Mouse (Mus musculus): ENCODE data around the gene Gna12. TPM values are rescaled to one million over a fixed set of nuclear protein-coding genes. Genes with fewer than 3 reads are reported as not detected.
A peak's percentile ranks its signal among the peaks of the same experiment; 100 is the strongest.

Gna12 gene
- polyA plus RNA-seq, 1 experiment from 2014 or later, result 22.1 TPM

- Histone ChIP-seq H3K4me2 (replicated peaks; ENCODE audit: low read depth, low read length) (no peak overlapping the region), H3K9ac (ENCODE audit: low read depth, low read length) (no peak overlapping the region), H3K27me3 (ENCODE audit: control insufficient read depth, insufficient read depth, low read length) (no peaks in the 10 kb centered on the region), H3K4me1 (ENCODE audit: control insufficient read depth, insufficient read depth, low read length) (peaks cover 28% of the 10 kb centered on the region), H3K4me3 (ENCODE audit: low read length) (no peak overlapping the region), H3K9me3 (ENCODE audit: control insufficient read depth, low read length) (no peaks in the 10 kb centered on the region), H3K27ac (ENCODE audit: low read depth, low read length) (no peak overlapping the region), H3K36me3 (ENCODE audit: control insufficient read depth, insufficient read depth, low read length) (peaks cover 4% of the 10 kb centered on the region)
- 87% methylated on average over 4 of the region's 4 CpGs for WGBS
- no peak for ATAC-seq (ENCODE audit: low FRiP score, low TSS enrichment)
Measured at GRCm38 (mm10) chr5:140766566-140766965, 63.7 kb downstream of the Gna12 start.

DNA sequence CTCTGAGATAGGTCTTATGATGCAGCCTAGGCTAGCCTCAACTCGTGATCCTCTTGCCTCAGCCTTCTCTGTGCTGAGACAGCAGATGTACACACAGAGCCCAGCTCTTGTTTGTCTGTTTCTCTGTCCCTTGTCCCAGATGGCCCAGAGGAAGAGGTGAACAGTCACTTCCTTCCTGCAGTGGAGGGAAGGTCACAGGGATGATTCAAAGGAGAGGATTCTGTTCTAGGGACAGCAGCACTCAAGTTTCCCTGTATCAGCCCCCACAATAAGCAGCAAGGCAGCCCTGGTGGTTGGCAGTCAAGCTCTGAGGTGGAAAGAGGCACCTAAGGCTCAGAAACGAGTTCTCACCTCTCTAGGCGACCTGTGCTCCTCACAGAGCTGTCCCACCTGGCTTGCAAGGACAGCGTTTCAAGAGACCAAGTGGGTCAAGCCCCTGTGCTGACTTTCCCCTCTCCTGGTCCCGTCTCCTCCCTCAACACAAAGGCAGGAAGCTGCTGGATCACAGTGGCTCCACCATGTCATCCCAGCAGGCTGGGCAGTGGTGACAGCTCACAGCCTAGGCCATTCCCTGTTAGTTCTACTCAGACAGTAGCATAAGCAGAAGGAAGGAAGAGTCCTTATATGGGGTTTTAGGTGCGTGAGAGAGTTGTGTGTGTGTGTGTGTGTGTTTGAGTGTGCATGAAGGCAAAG lies 65.2 kb downstream of the Gna12 start:
- ATAC-seq (ENCODE audit: low FRiP score, low TSS enrichment), result no peak
- Histone ChIP-seq H3K9me3 (ENCODE audit: control insufficient read depth, low read length) (no peaks in the 10 kb centered on the region), H3K4me3 (ENCODE audit: low read length) (no peak overlapping the region), H3K9ac (ENCODE audit: low read depth, low read length) (no peak overlapping the region), H3K36me3 (ENCODE audit: control insufficient read depth, insufficient read depth, low read length) (peaks cover 13% of the 10 kb centered on the region), H3K27ac (ENCODE audit: low read depth, low read length) (peak overlapping the region; percentile 66; the same call in 1 of the 2 replicates), H3K4me1 (ENCODE audit: control insufficient read depth, insufficient read depth, low read length) (peaks cover 26% of the 10 kb centered on the region), H3K4me2 (replicated peaks; ENCODE audit: low read depth, low read length) (no peak overlapping the region), H3K27me3 (ENCODE audit: control insufficient read depth, insufficient read depth, low read length) (no peaks in the 10 kb centered on the region)
- 57% methylated on average over 6 of the region's 6 CpGs for WGBS

GRCm38 (mm10) chr5:140762540-140762939 lies 67.7 kb downstream of the Gna12 start:
- Histone ChIP-seq H3K4me2 (replicated peaks; ENCODE audit: low read depth, low read length) (no peak overlapping the region), H3K4me1 (ENCODE audit: control insufficient read depth, insufficient read depth, low read length) (peaks cover 3% of the 10 kb centered on the region), H3K4me3 (ENCODE audit: low read length) (no peak overlapping the region), H3K36me3 (ENCODE audit: control insufficient read depth, insufficient read depth, low read length) (peaks cover 34% of the 10 kb centered on the region), H3K9me3 (ENCODE audit: control insufficient read depth, low read length) (no peaks in the 10 kb centered on the region), H3K27me3 (ENCODE audit: control insufficient read depth, insufficient read depth, low read length) (no peaks in the 10 kb centered on the region), H3K27ac (ENCODE audit: low read depth, low read length) (no peak overlapping the region), H3K9ac (ENCODE audit: low read depth, low read length) (no peak overlapping the region)
- 84% methylated on average over 4 of the region's 4 CpGs for WGBS
- ATAC-seq (ENCODE audit: low FRiP score, low TSS enrichment), result no peak

- ATAC-seq (ENCODE audit: low FRiP score, low TSS enrichment), result peak; percentile 33; the same call in 1 of the 2 replicates
- Histone ChIP-seq H3K27me3 (ENCODE audit: control insufficient read depth, insufficient read depth, low read length) (no peaks in the 10 kb centered on the region), H3K4me2 (replicated peaks; ENCODE audit: low read depth, low read length) (no peak overlapping the region), H3K27ac (ENCODE audit: low read depth, low read length) (no peak overlapping the region), H3K9ac (ENCODE audit: low read depth, low read length) (no peak overlapping the region), H3K4me1 (ENCODE audit: control insufficient read depth, insufficient read depth, low read length) (0 out of 2 replicates have a peak, but pooled peaks cover 3% of the 10 kb centered on the region), H3K9me3 (ENCODE audit: control insufficient read depth, low read length) (no peaks in the 10 kb centered on the region), H3K4me3 (ENCODE audit: low read length) (no peak overlapping the region), H3K36me3 (ENCODE audit: control insufficient read depth, insufficient read depth, low read length) (peaks cover 34% of the 10 kb centered on the region)
- WGBS, result 49% methylated on average over 8 of the region's 8 CpGs
Measured at GRCm38 (mm10) chr5:140758864-140759263, 71.4 kb downstream of the Gna12 start.

- no peak overlapping the region for H3K27ac ChIP-seq (ENCODE audit: low read depth, low read length)
- H3K9me3 ChIP-seq (ENCODE audit: control insufficient read depth, low read length), result 0 out of 2 replicates have a peak, but pooled peaks cover 4% of the 10 kb centered on the region
- no peaks in the 10 kb centered on the region for H3K27me3 ChIP-seq (ENCODE audit: control insufficient read depth, insufficient read depth, low read length)
- peaks cover 8% of the 10 kb centered on the region; the same call in 1 of the 2 replicates for H3K36me3 ChIP-seq (ENCODE audit: control insufficient read depth, insufficient read depth, low read length)
- no peak for ATAC-seq (ENCODE audit: low FRiP score, low TSS enrichment)
- H3K4me2 ChIP-seq (replicated peaks; ENCODE audit: low read depth, low read length), result no peak overlapping the region
- no peak overlapping the region for H3K4me3 ChIP-seq (ENCODE audit: low read length)
- H3K9ac ChIP-seq (ENCODE audit: low read depth, low read length), result no peak overlapping the region
- H3K4me1 ChIP-seq (ENCODE audit: control insufficient read depth, insufficient read depth, low read length), result peaks cover 8% of the 10 kb centered on the region; the same call in 1 of the 2 replicates
- WGBS, result 83% methylated on average over 5 of the region's 5 CpGs
Measured at GRCm38 (mm10) chr5:140753223-140753622, 77.0 kb downstream of the Gna12 start.

DNA sequence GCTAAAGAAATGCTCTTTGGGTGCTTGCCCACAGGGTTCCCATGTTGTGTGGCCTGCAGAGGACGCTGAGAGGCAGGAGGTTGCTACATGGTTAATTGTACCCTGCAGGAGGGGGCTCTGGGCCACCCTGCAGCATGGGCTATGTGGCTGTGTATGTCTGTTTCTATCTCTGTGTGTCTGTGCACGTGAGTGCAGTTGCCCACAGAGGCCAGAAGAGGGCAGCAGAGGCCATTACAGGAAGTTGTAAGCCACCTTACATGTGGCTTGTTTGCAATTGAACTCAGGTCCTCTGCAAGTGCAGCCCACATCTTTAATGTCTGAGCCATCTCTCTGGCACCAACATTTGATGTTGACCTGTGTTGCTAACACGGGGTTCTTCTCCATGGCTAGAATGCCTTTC lies 77.6 kb downstream of the Gna12 start:
- H3K9me3 ChIP-seq (ENCODE audit: control insufficient read depth, low read length), result 0 out of 2 replicates have a peak, but pooled peaks cover 4% of the 10 kb centered on the region
- H3K36me3 ChIP-seq (ENCODE audit: control insufficient read depth, insufficient read depth, low read length), result peaks cover 4% of the 10 kb centered on the region; the same call in 1 of the 2 replicates
- no peak for ATAC-seq (ENCODE audit: low FRiP score, low TSS enrichment)
- peaks cover 8% of the 10 kb centered on the region; the same call in 1 of the 2 replicates for H3K4me1 ChIP-seq (ENCODE audit: control insufficient read depth, insufficient read depth, low read length)
- H3K4me3 ChIP-seq (ENCODE audit: low read length), result no peak overlapping the region
- 97% methylated on average over 3 of the region's 3 CpGs for WGBS
- H3K27ac ChIP-seq (ENCODE audit: low read depth, low read length), result no peak overlapping the region
- H3K9ac ChIP-seq (ENCODE audit: low read depth, low read length), result no peak overlapping the region
- no peaks in the 10 kb centered on the region for H3K27me3 ChIP-seq (ENCODE audit: control insufficient read depth, insufficient read depth, low read length)
- H3K4me2 ChIP-seq (replicated peaks; ENCODE audit: low read depth, low read length), result no peak overlapping the region

DNA sequence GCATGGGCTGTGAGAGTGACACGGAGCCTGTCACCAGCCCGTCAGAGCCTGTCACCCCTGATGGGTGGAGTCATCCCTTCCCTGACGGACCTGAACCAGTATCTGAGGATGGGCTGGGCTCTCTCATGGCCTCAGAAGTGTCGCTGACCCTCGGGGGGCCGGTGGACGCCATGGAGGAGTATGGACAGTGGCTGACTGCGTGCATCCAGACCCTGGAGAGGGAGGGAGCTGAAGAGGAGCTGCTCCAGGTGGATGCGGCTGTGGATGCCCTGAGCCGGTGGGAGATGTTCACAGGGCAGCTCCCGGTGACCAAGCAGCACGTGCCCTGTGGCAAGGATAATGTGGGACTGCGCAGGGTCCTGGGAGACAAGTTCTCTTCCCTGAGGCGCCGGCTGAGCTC lies 78.2 kb downstream of the Gna12 start:
- H3K4me3 ChIP-seq (ENCODE audit: low read length), result no peak overlapping the region
- H3K4me2 ChIP-seq (replicated peaks; ENCODE audit: low read depth, low read length), result no peak overlapping the region
- H3K36me3 ChIP-seq (ENCODE audit: control insufficient read depth, insufficient read depth, low read length), result peaks cover 1% of the 10 kb centered on the region; the same call in 1 of the 2 replicates
- no peak overlapping the region for H3K9ac ChIP-seq (ENCODE audit: low read depth, low read length)
- no peaks in the 10 kb centered on the region for H3K27me3 ChIP-seq (ENCODE audit: control insufficient read depth, insufficient read depth, low read length)
- 95% methylated on average over 15 of the region's 15 CpGs for WGBS
- no peak overlapping the region for H3K27ac ChIP-seq (ENCODE audit: low read depth, low read length)
- H3K4me1 ChIP-seq (ENCODE audit: control insufficient read depth, insufficient read depth, low read length), result peaks cover 8% of the 10 kb centered on the region; the same call in 1 of the 2 replicates
- H3K9me3 ChIP-seq (ENCODE audit: control insufficient read depth, low read length), result 0 out of 2 replicates have a peak, but pooled peaks cover 4% of the 10 kb centered on the region
- ATAC-seq (ENCODE audit: low FRiP score, low TSS enrichment), result no peak

DNA sequence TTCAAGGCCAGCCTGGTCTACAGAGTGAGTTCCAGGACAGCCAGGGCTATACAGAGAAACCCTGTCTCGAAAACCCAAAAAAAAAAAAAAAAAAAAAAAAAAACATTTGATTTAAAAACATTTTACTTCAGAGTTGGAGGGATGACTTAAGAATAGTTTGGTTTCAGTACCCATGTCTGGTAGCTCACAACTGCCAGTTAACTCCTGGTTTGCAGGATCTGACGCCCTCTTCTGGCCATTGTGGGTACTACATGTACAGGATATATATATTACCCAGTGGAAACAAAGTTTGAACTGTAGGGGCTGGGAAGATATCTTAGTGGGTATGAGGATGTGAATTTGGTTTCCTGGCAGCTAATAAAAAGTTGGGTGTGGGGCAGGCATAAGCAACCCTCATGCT lies 79.3 kb downstream of the Gna12 start:
- Histone ChIP-seq H3K4me1 (ENCODE audit: control insufficient read depth, insufficient read depth, low read length) (peaks cover 5% of the 10 kb centered on the region; the same call in 1 of the 2 replicates), H3K36me3 (ENCODE audit: control insufficient read depth, insufficient read depth, low read length) (no peaks in the 10 kb centered on the region), H3K27me3 (ENCODE audit: control insufficient read depth, insufficient read depth, low read length) (no peaks in the 10 kb centered on the region), H3K4me2 (replicated peaks; ENCODE audit: low read depth, low read length) (no peak overlapping the region), H3K9ac (ENCODE audit: low read depth, low read length) (no peak overlapping the region), H3K9me3 (ENCODE audit: control insufficient read depth, low read length) (0 out of 2 replicates have a peak, but pooled peaks cover 4% of the 10 kb centered on the region), H3K4me3 (ENCODE audit: low read length) (no peak overlapping the region), H3K27ac (ENCODE audit: low read depth, low read length) (no peak overlapping the region)
- WGBS, result 0% methylated on average over 1 of the region's 2 CpGs
- ATAC-seq (ENCODE audit: low FRiP score, low TSS enrichment), result no peak
